Comparison of ENCODE assay signal across 9 mouse cellular contexts in the genomic region with DNA sequence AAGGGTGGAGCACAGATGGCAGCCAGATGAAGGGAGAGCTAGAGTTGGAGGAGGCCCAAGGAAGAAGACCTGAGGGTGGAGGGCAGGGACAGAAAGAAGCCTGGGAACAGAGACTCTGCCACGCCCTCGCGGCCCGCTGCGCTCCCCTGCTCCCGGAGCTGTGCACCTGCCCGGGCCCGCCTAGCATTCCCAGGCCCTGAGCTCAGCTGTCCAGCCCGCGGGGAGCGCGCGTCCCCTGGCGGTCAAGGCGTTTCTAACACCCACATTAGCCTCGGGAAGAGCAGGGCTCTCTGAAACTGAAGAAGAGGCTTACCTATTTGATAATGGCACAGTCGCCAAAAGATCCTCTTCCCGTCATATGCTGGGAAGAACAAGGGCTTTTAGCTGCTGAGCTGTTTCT. TPM values are rescaled to one million over a fixed set of nuclear protein-coding genes. Genes with fewer than 3 reads are reported as not detected.
DNase-seq lines count a peak whose midpoint lies in the region; ATAC-seq lines count a peak whose summit lies in the region.
"Had no signal": no experiment of that assay in that cellular context is flagged by ENCODE, and none has a peak within 500 bp of the region (broad histone marks: within the 10 kb centered on the region; RNA-seq: fewer than 3 reads in every experiment).

No protein-coding gene starts in this region.

- H3K4me2 ChIP-seq in limb, embryonic 15.5 days: peak overlapping the region; percentile 22; the same call in 1 of the 2 replicates

- H3K27ac ChIP-seq in embryonic facial prominence, embryonic 10.5 days (replicated peaks): no peak overlapping the region
- peak overlapping the region; percentile 72 for H3K27ac ChIP-seq in limb, embryonic 15.5 days

- peak overlapping the region; percentile 25 for H3K4me3 ChIP-seq in embryonic facial prominence, embryonic 10.5 days
- H3K4me3 ChIP-seq in limb, embryonic 15.5 days: no peak overlapping the region
- H3K4me3 ChIP-seq: erythroblast, embryonic 14.5 days had no signal

- no peaks in the 10 kb centered on the region for H3K36me3 ChIP-seq in embryonic facial prominence, embryonic 10.5 days (replicated peaks)
- H3K36me3 ChIP-seq in limb, embryonic 15.5 days: no peaks in the 10 kb centered on the region

- peaks cover 48% of the 10 kb centered on the region for H3K4me1 ChIP-seq in embryonic facial prominence, embryonic 10.5 days
- peaks cover 34% of the 10 kb centered on the region for H3K4me1 ChIP-seq in limb, embryonic 15.5 days

- intact Hi-C loops in heart, postnatal 36 days (cut with DNase I): loop anchor here (2.0 to 5.0 kb wide), 2 partner anchors 63 to 137 kb away; partner anchors contain the start of gene Opa3

- no peak overlapping the region for H3K9ac ChIP-seq in limb, embryonic 15.5 days

- 3% methylated on average over 18 of the region's 18 CpGs for WGBS in embryonic facial prominence, embryonic 10.5 days
- 4% methylated on average over 18 of the region's 18 CpGs for WGBS in limb, embryonic 15.5 days

- DNase-seq in layer of hippocampus, postnatal 10 days (ENCODE audit: low spot score in 2 of 2): peak; percentile 49 to 64
- DNase-seq in layer of hippocampus, adult 8-10 months (ENCODE audit: low spot score in 2 of 2): no peak
- peak; percentile 83 for DNase-seq in adrenal gland, adult 18-20 months (ENCODE audit: low spot score in 2 of 2)
- DNase-seq in embryonic facial prominence, embryonic 10.5 days (ENCODE audit: low spot score): peak; percentile 80
- DNase-seq in heart, postnatal 36 days: peak; percentile 83 to 84
- peak; percentile 56 for DNase-seq in ovary, postnatal 14 days (ENCODE audit: low spot score)
- DNase-seq in urinary bladder, postnatal 25 days (ENCODE audit: low spot score): peak; percentile 88

- peaks cover 35% of the 10 kb centered on the region for H3K27me3 ChIP-seq in embryonic facial prominence, embryonic 10.5 days (replicated peaks; ENCODE audit: low read depth, poor library complexity, severe bottlenecking)
- 0 out of 2 replicates have a peak, but pooled peaks cover 4% of the 10 kb centered on the region for H3K27me3 ChIP-seq in limb, embryonic 15.5 days

- ATAC-seq in limb, embryonic 15.5 days (ENCODE audit: insufficient number of reproducible peaks, low FRiP score, low TSS enrichment, low read depth): no peak

- no peaks in the 10 kb centered on the region for H3K9me3 ChIP-seq in embryonic facial prominence, embryonic 10.5 days
- no peaks in the 10 kb centered on the region for H3K9me3 ChIP-seq in limb, embryonic 15.5 days

RNA-seq across cellular contexts. Expression of gene Ppp1r13l, which starts 4.3 kb away (rescaled TPM):
- total RNA-seq in layer of hippocampus, postnatal 10 days (2021): 1 to 10 TPM; 3.4 to 4.5 TPM
- total RNA-seq in layer of hippocampus, adult 8-10 months (2022): 1 to 10 TPM; 5.7 to 9.2 (median 8.1) TPM
- 1 to 10 TPM; 5.9 to 6.7 TPM for total RNA-seq in adrenal gland, adult 18-20 months (2021)
- polyA plus RNA-seq in embryonic facial prominence, embryonic 10.5 days (2016; fragmentation: Nextera tagmentation; extraction: Ambion mirVana): 6.9 and 7.1 TPM in 2 replicates
- total RNA-seq in heart, postnatal 36 days (2021): 10 to 100 TPM; 35.8 to 44.2 TPM
- polyA plus RNA-seq in limb, embryonic 15.5 days (2015; fragmentation: Nextera tagmentation; extraction: Ambion mirVana): 20.0 and 24.8 TPM in 2 replicates

RNA-seq across cellular contexts. Expression of gene Cd3eap, which starts 4.6 kb away (rescaled TPM):
- 10 to 100 TPM; 17.6 to 18.1 TPM for total RNA-seq in layer of hippocampus, postnatal 10 days (2021)
- total RNA-seq in layer of hippocampus, adult 8-10 months (2022): 10 to 100 TPM; 18.3 to 20.2 (median 19.0) TPM
- 10 to 100 TPM; 13.3 to 13.7 TPM for total RNA-seq in adrenal gland, adult 18-20 months (2021)
- polyA plus RNA-seq in embryonic facial prominence, embryonic 10.5 days (2016; fragmentation: Nextera tagmentation; extraction: Ambion mirVana): 26.8 and 28.9 TPM in 2 replicates
- 10 to 100 TPM; 10.4 to 11.2 TPM for total RNA-seq in heart, postnatal 36 days (2021)
- 32.9 and 34.2 TPM in 2 replicates for polyA plus RNA-seq in limb, embryonic 15.5 days (2015; fragmentation: Nextera tagmentation; extraction: Ambion mirVana)

RNA-seq across cellular contexts. Expression of gene Ercc2, which starts 17.9 kb away (rescaled TPM):
- total RNA-seq in layer of hippocampus, postnatal 10 days (2021): 10 to 100 TPM; 33.8 to 33.9 TPM
- 10 to 100 TPM; 36.0 to 41.5 (median 37.7) TPM for total RNA-seq in layer of hippocampus, adult 8-10 months (2022)
- total RNA-seq in adrenal gland, adult 18-20 months (2021): 10 to 100 TPM; 27.1 to 30.9 TPM
- polyA plus RNA-seq in embryonic facial prominence, embryonic 10.5 days (2016; fragmentation: Nextera tagmentation; extraction: Ambion mirVana): 28.1 and 28.8 TPM in 2 replicates
- total RNA-seq in heart, postnatal 36 days (2021): 10 to 100 TPM; 11.8 to 12.0 TPM
- 14.0 and 14.9 TPM in 2 replicates for polyA plus RNA-seq in limb, embryonic 15.5 days (2015; fragmentation: Nextera tagmentation; extraction: Ambion mirVana)

RNA-seq across cellular contexts. Expression of gene Ercc1, which starts 19.3 kb away (rescaled TPM):
- 10 to 100 TPM; 43.1 to 43.9 TPM for total RNA-seq in layer of hippocampus, postnatal 10 days (2021)
- total RNA-seq in layer of hippocampus, adult 8-10 months (2022): 10 to 100 TPM; 41.9 to 47.8 (median 43.2) TPM
- 10 to 100 TPM; 31.2 to 41.0 TPM for total RNA-seq in adrenal gland, adult 18-20 months (2021)
- 102 and 107 TPM in 2 replicates for polyA plus RNA-seq in embryonic facial prominence, embryonic 10.5 days (2016; fragmentation: Nextera tagmentation; extraction: Ambion mirVana)
- total RNA-seq in heart, postnatal 36 days (2021): 10 to 100 TPM; 43.4 to 48.0 TPM
- polyA plus RNA-seq in limb, embryonic 15.5 days (2015; fragmentation: Nextera tagmentation; extraction: Ambion mirVana): 75.7 and 75.9 TPM in 2 replicates

RNA-seq across cellular contexts. Expression of gene Klc3, which starts 40.0 kb away (rescaled TPM):
- 1 to 10 TPM; 1.7 to 1.8 TPM for total RNA-seq in layer of hippocampus, postnatal 10 days (2021)
- 1 to 10 TPM; 3.7 to 8.4 (median 6.9) TPM for total RNA-seq in layer of hippocampus, adult 8-10 months (2022)
- total RNA-seq in adrenal gland, adult 18-20 months (2021): 1 to 10 TPM; 1.3 to 3.7 TPM
- 7.9 and 8.8 TPM in 2 replicates for polyA plus RNA-seq in embryonic facial prominence, embryonic 10.5 days (2016; fragmentation: Nextera tagmentation; extraction: Ambion mirVana)
- total RNA-seq in heart, postnatal 36 days (2021): under 1 TPM; 0.24 to 0.92 TPM
- 37.5 and 37.6 TPM in 2 replicates for polyA plus RNA-seq in limb, embryonic 15.5 days (2015; fragmentation: Nextera tagmentation; extraction: Ambion mirVana)
- polyA plus RNA-seq: erythroblast, embryonic 14.5 days had no signal

Comparison
In these comparisons a context has a peak if more than half of its experiments do, and no peak if none do; other contexts are left out.
1. DNase-seq: peak in layer of hippocampus, postnatal 10 days (2 of 2), adrenal gland, adult 18-20 months (2 of 2), embryonic facial prominence, embryonic 10.5 days (single experiment), heart, postnatal 36 days (2 of 2), ovary, postnatal 14 days (single experiment) and urinary bladder, postnatal 25 days (single experiment); none in layer of hippocampus, adult 8-10 months (0 of 2).